ENCODE assay signal across 14 mouse cellular contexts in genomic region chr3:104444946-104445460, GRCm38 (mm10).
"Had no signal": no experiment of that assay in that cellular context is flagged by ENCODE, and none has a peak within 500 bp of the region (broad histone marks: within the 10 kb centered on the region; RNA-seq: fewer than 3 reads in every experiment).

No protein-coding gene starts in this region.

- H3K9ac ChIP-seq: lung, embryonic 14.5 days; midbrain, embryonic 12.5 days; neural tube, embryonic 13.5 days; neural tube, embryonic 15.5 days had no signal

- H3K4me2 ChIP-seq: lung, embryonic 14.5 days; midbrain, embryonic 12.5 days; neural tube, embryonic 13.5 days; neural tube, embryonic 15.5 days had no signal

- H3K9me3 ChIP-seq: midbrain, embryonic 10.5 days; midbrain, embryonic 12.5 days; neural tube, embryonic 13.5 days; neural tube, embryonic 15.5 days had no signal

- DNase-seq: lung, adult 18-20 months; lung, embryonic 14.5 days; lung, postnatal 4 days; midbrain, embryonic 14.5 days; retina, postnatal 1 day; right cerebral cortex, postnatal 4 days; spleen, adult 18-20 months; thymus, adult 18-20 months; thymus, postnatal 14 days; thymus, postnatal 36 days had no signal

- H3K4me3 ChIP-seq: midbrain, embryonic 10.5 days; midbrain, embryonic 12.5 days; neural tube, embryonic 13.5 days; neural tube, embryonic 15.5 days had no signal

- H3K36me3 ChIP-seq: midbrain, embryonic 10.5 days; midbrain, embryonic 12.5 days; neural tube, embryonic 13.5 days; neural tube, embryonic 15.5 days had no signal

- H3K27ac ChIP-seq: midbrain, embryonic 10.5 days; midbrain, embryonic 12.5 days; neural tube, embryonic 13.5 days; neural tube, embryonic 15.5 days had no signal

- H3K27me3 ChIP-seq: midbrain, embryonic 12.5 days; neural tube, embryonic 13.5 days; neural tube, embryonic 15.5 days had no signal
